10 mouse cellular contexts compared by ENCODE assay signal in the genomic region with DNA sequence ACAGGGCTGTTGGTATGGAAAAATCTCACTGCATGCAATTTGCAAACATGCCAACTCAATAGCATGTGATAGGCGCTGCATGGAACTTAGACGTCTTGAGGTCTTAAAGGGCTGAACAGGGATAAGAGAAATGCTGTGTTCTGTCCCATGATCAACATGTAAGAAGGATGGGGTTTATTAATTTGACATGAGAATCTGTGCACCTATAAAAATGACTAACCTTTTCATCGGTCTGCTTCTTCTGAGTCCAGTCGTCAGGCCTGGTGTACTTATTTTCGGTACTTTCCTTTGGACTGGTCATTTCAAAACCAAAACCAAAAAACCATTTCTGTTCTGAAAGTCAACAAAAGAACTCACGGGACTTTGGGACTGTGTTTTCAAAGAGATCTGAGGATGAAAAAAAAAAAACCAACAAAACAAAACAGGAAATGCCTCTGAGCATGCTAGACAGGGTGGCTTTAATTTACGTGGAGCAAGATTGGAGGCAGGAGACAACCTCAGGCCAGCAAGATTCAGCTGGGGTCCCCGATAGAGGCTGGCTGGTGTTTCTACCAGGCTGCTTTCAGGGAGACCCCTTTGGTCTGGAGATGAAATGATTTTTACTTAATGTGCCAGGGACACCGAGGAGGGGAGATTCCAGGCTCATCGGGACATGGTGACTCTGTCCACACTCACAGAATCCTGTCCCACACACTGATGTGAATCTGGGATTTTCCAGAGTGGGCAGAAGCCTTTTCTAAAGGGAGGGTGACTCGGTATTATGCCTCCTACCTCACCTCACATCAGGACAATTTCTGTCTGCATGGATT. TPM values are rescaled to one million over a fixed set of nuclear protein-coding genes. Genes with fewer than 3 reads are reported as not detected.
DNase-seq lines count a peak whose midpoint lies in the region; ATAC-seq lines count a peak whose summit lies in the region.
"Had no signal": no experiment of that assay in that cellular context is flagged by ENCODE, and none has a peak within 500 bp of the region (broad histone marks: within the 10 kb centered on the region; RNA-seq: fewer than 3 reads in every experiment).

No protein-coding gene starts in this region.

- no peak for ATAC-seq in heart, embryonic 16.5 days (replicated peaks; ENCODE audit: extremely low read depth, insufficient read depth, low FRiP score)
- ATAC-seq in embryonic facial prominence, embryonic 14.5 days (ENCODE audit: low read depth) = no peak; the same call in 1 of the 2 replicates
- no peak for ATAC-seq in limb, embryonic 12.5 days (ENCODE audit: insufficient number of reproducible peaks, insufficient read depth, low FRiP score, low TSS enrichment, low read depth)
- 0 out of 2 replicates have a peak, but pooled peaks have one; percentile 9 for ATAC-seq in neural tube, embryonic 13.5 days (ENCODE audit: low read depth)

- H3K9ac ChIP-seq in heart, embryonic 16.5 days (ENCODE audit: low read length) = no peak overlapping the region
- H3K9ac ChIP-seq in embryonic facial prominence, embryonic 14.5 days (ENCODE audit: low read depth, low read length) = no peak overlapping the region
- H3K9ac ChIP-seq in limb, embryonic 12.5 days (replicated peaks) = no peak overlapping the region
- no peak overlapping the region for H3K9ac ChIP-seq in neural tube, embryonic 13.5 days

- no peaks in the 10 kb centered on the region for H3K4me1 ChIP-seq in heart, embryonic 16.5 days (ENCODE audit: control insufficient read depth, insufficient read depth, low read length)
- no peaks in the 10 kb centered on the region for H3K4me1 ChIP-seq in embryonic facial prominence, embryonic 14.5 days (ENCODE audit: control insufficient read depth, insufficient read depth, low read length)
- H3K4me1 ChIP-seq in limb, embryonic 12.5 days (replicated peaks) = peaks cover 8% of the 10 kb centered on the region
- peaks cover 17% of the 10 kb centered on the region for H3K4me1 ChIP-seq in neural tube, embryonic 13.5 days (replicated peaks)

- H3K36me3 ChIP-seq in heart, embryonic 16.5 days (ENCODE audit: control insufficient read depth, insufficient read depth) = no peaks in the 10 kb centered on the region
- H3K36me3 ChIP-seq in embryonic facial prominence, embryonic 14.5 days (ENCODE audit: control insufficient read depth, insufficient read depth, low read length) = no peaks in the 10 kb centered on the region
- H3K36me3 ChIP-seq in limb, embryonic 12.5 days = no peaks in the 10 kb centered on the region
- H3K36me3 ChIP-seq in neural tube, embryonic 13.5 days = no peaks in the 10 kb centered on the region

- intact Hi-C loops in heart, postnatal 25 days (cut with DNase I) = no loop called here

- H3K4me3 ChIP-seq in heart, embryonic 16.5 days (ENCODE audit: low read length) = peak overlapping the region; percentile 53
- peak overlapping the region; percentile 29 for H3K4me3 ChIP-seq in embryonic facial prominence, embryonic 14.5 days (ENCODE audit: low read depth, low read length)
- peak overlapping the region; percentile 35; the same call in 1 of the 2 replicates for H3K4me3 ChIP-seq in limb, embryonic 12.5 days (replicated peaks)
- 0 out of 2 replicates have a peak overlapping the region, but pooled peaks have one; percentile 19 for H3K4me3 ChIP-seq in neural tube, embryonic 13.5 days

- H3K27ac ChIP-seq in heart, embryonic 16.5 days (ENCODE audit: low read length) = no peak overlapping the region
- H3K27ac ChIP-seq in embryonic facial prominence, embryonic 14.5 days (replicated peaks; ENCODE audit: low read depth, low read length) = no peak overlapping the region
- no peak overlapping the region for H3K27ac ChIP-seq in limb, embryonic 12.5 days
- no peak overlapping the region for H3K27ac ChIP-seq in neural tube, embryonic 13.5 days (replicated peaks)

- DNase-seq in heart, postnatal 25 days (ENCODE audit: low spot score) = no peak
- DNase-seq in embryonic facial prominence, embryonic 14.5 days (ENCODE audit: low spot score) = no peak
- no peak for DNase-seq in spleen, adult 12 weeks (ENCODE audit: low spot score)
- DNase-seq in urinary bladder, postnatal 25 days (ENCODE audit: low spot score) = no peak
- no peak for DNase-seq in adrenal gland, adult (ENCODE audit: inconsistent age in 2 of 2, low spot score in 1 of 2)
- DNase-seq: gastrocnemius, postnatal 36 days had no signal

- WGBS in heart, embryonic 16.5 days = 56% methylated on average over 11 of the region's 11 CpGs
- WGBS in embryonic facial prominence, embryonic 14.5 days = 45% methylated on average over 11 of the region's 11 CpGs
- 48% methylated on average over 11 of the region's 11 CpGs for WGBS in limb, embryonic 12.5 days
- WGBS in neural tube, embryonic 13.5 days = 32% methylated on average over 11 of the region's 11 CpGs

- no peaks in the 10 kb centered on the region for H3K9me3 ChIP-seq in heart, embryonic 16.5 days (replicated peaks; ENCODE audit: control insufficient read depth, low read length)
- H3K9me3 ChIP-seq in embryonic facial prominence, embryonic 14.5 days (ENCODE audit: control insufficient read depth, low read length) = no peaks in the 10 kb centered on the region
- H3K9me3 ChIP-seq in limb, embryonic 12.5 days = no peaks in the 10 kb centered on the region
- H3K9me3 ChIP-seq in neural tube, embryonic 13.5 days = no peaks in the 10 kb centered on the region

- H3K4me2 ChIP-seq in heart, embryonic 16.5 days (ENCODE audit: low read depth, low read length) = peak overlapping the region; percentile 74
- peak overlapping the region; percentile 57 for H3K4me2 ChIP-seq in embryonic facial prominence, embryonic 14.5 days (ENCODE audit: low read depth, low read length)
- peak overlapping the region; percentile 61 for H3K4me2 ChIP-seq in limb, embryonic 12.5 days
- peak overlapping the region; percentile 49; the same call in 1 of the 2 replicates for H3K4me2 ChIP-seq in neural tube, embryonic 13.5 days

- peaks cover 13% of the 10 kb centered on the region for H3K27me3 ChIP-seq in heart, embryonic 16.5 days (ENCODE audit: control insufficient read depth, insufficient read depth, low read length)
- peaks cover 33% of the 10 kb centered on the region for H3K27me3 ChIP-seq in embryonic facial prominence, embryonic 14.5 days (replicated peaks; ENCODE audit: control insufficient read depth, insufficient read depth, low read length)
- H3K27me3 ChIP-seq in limb, embryonic 12.5 days = peaks cover 36% of the 10 kb centered on the region
- peaks cover 75% of the 10 kb centered on the region for H3K27me3 ChIP-seq in neural tube, embryonic 13.5 days

RNA-seq across cellular contexts. Expression of a gene that starts 36.6 kb away (rescaled TPM):
- polyA plus RNA-seq in heart, embryonic 16.5 days (2015; fragmentation: Nextera tagmentation; extraction: Ambion mirVana) = not detected in 2 replicates
- total RNA-seq in heart, postnatal 25 days (2021) = not detected
- polyA plus RNA-seq in embryonic facial prominence, embryonic 14.5 days (2014; fragmentation: Nextera tagmentation; extraction: Ambion mirVana) = 5.5 and 5.7 TPM in 2 replicates
- polyA plus RNA-seq in limb, embryonic 12.5 days (2016; fragmentation: Nextera tagmentation; extraction: Ambion mirVana) = not detected in 2 replicates
- 1.1 TPM in 1 of 2 replicates, not detected in the other for polyA plus RNA-seq in neural tube, embryonic 13.5 days (2015; fragmentation: Nextera tagmentation; extraction: Ambion mirVana)
- total RNA-seq: gastrocnemius, postnatal 36 days; neutrophil, adult 5-6 weeks had no signal
